Mouse (Mus musculus) stomach, embryonic 14.5 days (tissue): ENCODE measurements around the gene Pomp. TPM values are rescaled to one million over a fixed set of nuclear protein-coding genes. Genes with fewer than 3 reads are reported as not detected.

ENCODE experiments used
- ATAC-seq: fragments of 200-750 bp; cut with Nextera tagmentation; 2 replicates; pipeline ENCODE4 v1.8.0; 2017; ENCODE audit warnings: low read depth, moderate TSS enrichment; ENCODE audit not compliant: insufficient number of reproducible peaks, insufficient read depth, low FRiP score
- H3K27ac ChIP-seq: fragments of 300-500 bp; sonication (generic); 2 replicates; pipeline ENCODE4 v1.5.1; 2014; ENCODE audit warnings: mild to moderate bottlenecking, low read length, moderate library complexity, mixed read lengths
- H3K27me3 ChIP-seq: fragments of 300-500 bp; sonication (generic); 2 replicates; pipeline ENCODE4 v1.6.1; 2014; ENCODE audit warnings: low read length, control low read depth, mixed read lengths; ENCODE audit not compliant: control insufficient read depth, insufficient read depth
- H3K36me3 ChIP-seq: fragments of 300-500 bp; sonication (generic); 2 replicates; pipeline ENCODE4 v1.6.1; 2014; ENCODE audit warnings: mild to moderate bottlenecking, control low read depth, low read length, moderate library complexity, mixed read lengths; ENCODE audit not compliant: control insufficient read depth, insufficient read depth
- H3K4me1 ChIP-seq: fragments of 300-500 bp; sonication (generic); 2 replicates; pipeline ENCODE4 v1.6.1; 2014; ENCODE audit warnings: low read length, control low read depth, mixed read lengths; ENCODE audit not compliant: control insufficient read depth, insufficient read depth
- H3K4me2 ChIP-seq: fragments of 300-500 bp; sonication (generic); replicated peaks from 2 replicates; pipeline ENCODE4 v1.6.1; 2014; ENCODE audit warnings: low read depth, low read length, control low read depth
- H3K4me3 ChIP-seq: fragments of 300-500 bp; sonication (generic); 2 replicates; pipeline ENCODE4 v1.5.1; 2014; ENCODE audit warnings: low read depth, low read length, control low read depth
- H3K9ac ChIP-seq: fragments of 300-500 bp; sonication (generic); replicated peaks from 2 replicates; pipeline ENCODE4 v1.6.1; 2014; ENCODE audit warnings: low read depth, mild to moderate bottlenecking, control low read depth, low read length, moderate library complexity, mixed read lengths
- H3K9me3 ChIP-seq: fragments of 300-500 bp; sonication (generic); 2 replicates; pipeline ENCODE4 v1.6.1; 2016; ENCODE audit warnings: low read depth, low read length, control low read depth; ENCODE audit not compliant: control insufficient read depth
- WGBS: fragments of 180-500 bp; shearing (Covaris S2); extraction: QIAGEN DNeasy Blood & Tissue Kit; methylation state at CpG from one replicate; pipeline ENCODE4 v1.1.7; 2014; 5-methylcytosine and 5-hydroxymethylcytosine counted together
- polyA plus RNA-seq: library from polyadenylated mRNA; unstranded; fragments of >200 nt; fragmentation: Nextera tagmentation; extraction: Ambion mirVana; gene quantifications from 2 replicates; pipeline ENCODE4 v1.2.1, GENCODE M21; 2014

Gene Pomp
- polyA plus RNA-seq, 1 experiment from 2014 or later: 445 TPM

DNA sequence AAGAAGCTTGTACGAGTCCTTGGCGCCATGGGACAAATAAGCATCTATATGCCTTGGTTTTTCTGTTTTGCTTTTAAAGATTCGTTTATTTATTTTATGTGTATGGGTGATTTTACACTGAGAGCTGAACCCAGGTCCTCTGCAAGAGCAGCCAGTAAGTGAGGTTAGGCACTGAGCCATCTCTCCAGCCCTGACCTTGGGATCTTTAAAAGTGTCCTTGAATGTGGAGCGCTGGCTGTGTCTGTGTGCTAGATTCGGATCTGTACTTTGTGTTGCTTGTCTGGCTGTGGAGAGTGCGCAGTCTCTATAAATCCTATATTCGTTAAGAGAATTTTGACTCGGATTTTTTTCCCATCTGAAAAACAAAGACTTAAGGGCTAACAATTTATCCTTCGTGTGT, 55.9 kb downstream of the Pomp start:
- ATAC-seq: no peak
- Histone ChIP-seq H3K27me3 (no peaks in the 10 kb centered on the region), H3K4me2 (no peak overlapping the region), H3K27ac (no peak overlapping the region), H3K4me3 (no peak overlapping the region), H3K4me1 (peaks cover 7% of the 10 kb centered on the region; the same call in 1 of the 2 replicates), H3K36me3 (no peaks in the 10 kb centered on the region), H3K9me3 (no peaks in the 10 kb centered on the region), H3K9ac (no peak overlapping the region)
- WGBS: 83% methylated on average over 9 of the region's 9 CpGs

DNA sequence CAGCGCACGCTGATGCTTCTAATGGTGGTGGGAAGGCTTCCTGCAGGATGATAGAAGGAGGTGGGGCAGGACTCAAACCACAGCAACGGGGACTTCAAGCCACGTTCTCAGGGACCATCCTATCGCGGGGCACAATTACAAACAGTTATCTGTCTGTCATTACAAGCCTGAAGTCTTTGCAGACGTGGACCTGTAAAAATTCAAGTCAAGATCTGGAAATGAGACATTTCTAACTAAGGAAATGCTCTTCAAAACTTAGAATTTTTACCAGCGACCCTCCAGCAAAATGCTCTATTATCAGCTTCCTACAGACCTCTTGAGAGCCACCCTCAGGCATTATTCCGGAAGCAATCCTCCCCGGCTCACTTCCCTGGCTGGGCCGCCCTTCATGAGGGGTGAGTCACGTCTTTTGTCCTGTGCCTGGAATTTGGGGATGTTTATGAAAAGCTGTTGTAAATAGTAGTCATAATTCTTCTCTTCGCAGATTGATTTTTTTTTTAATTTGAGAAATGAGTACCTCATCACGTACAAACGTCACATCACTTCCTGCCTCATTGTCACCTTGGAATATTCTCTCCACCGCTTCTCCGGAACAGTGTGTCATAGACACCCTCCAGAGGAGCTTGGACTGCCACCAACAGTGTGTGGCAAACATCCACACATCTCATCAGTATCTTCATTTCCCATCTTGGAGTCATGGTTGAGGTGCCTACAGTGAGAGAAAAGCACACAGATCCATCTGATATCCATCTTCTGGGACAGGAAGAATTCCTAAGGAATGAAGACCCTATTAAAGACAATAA, 58.0 kb downstream of the Pomp start:
- Histone ChIP-seq H3K9me3 (no peaks in the 10 kb centered on the region), H3K27ac (no peak overlapping the region), H3K4me3 (no peak overlapping the region), H3K4me2 (no peak overlapping the region), H3K27me3 (no peaks in the 10 kb centered on the region), H3K4me1 (peaks cover 6% of the 10 kb centered on the region; the same call in 1 of the 2 replicates), H3K36me3 (no peaks in the 10 kb centered on the region), H3K9ac (no peak overlapping the region)
- 70% methylated on average over 17 of the region's 17 CpGs for WGBS
- ATAC-seq: no peak

DNA sequence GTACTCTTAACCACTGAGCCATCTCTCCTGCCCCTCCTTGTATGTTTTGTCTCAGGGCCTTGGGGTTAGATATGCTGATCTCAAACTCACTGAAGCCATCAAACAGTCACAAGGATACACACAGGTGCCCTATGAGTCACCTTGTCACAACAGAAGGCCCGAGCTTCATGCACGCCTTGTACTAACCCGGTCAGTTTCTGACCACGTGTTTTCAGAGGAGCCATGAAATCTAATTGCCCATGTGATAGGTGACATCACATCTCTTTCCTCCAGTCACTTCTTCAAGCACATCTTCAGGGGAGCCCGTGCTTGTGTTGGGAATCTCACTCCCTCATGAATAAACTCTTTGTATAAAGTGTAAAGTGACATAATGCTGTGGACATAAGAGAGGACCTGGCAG, 64.4 kb downstream of the Pomp start:
- no peaks in the 10 kb centered on the region for H3K4me1 ChIP-seq
- WGBS: 80% methylated on average over 5 of the region's 5 CpGs
- H3K36me3 ChIP-seq: no peaks in the 10 kb centered on the region

More for the DNA sequence above, 64.4 kb downstream of the Pomp start:
- H3K4me2 ChIP-seq: no peak overlapping the region
- H3K27ac ChIP-seq: no peak overlapping the region
- ATAC-seq: no peak
- no peak overlapping the region for H3K9ac ChIP-seq
- H3K4me3 ChIP-seq: no peak overlapping the region
- no peaks in the 10 kb centered on the region for H3K9me3 ChIP-seq
- H3K27me3 ChIP-seq: no peaks in the 10 kb centered on the region

Other genes starting within 250 kb of the Pomp start
- gene Flt1, start 134.4 kb upstream of the Pomp start, polyA plus RNA-seq: 11.5 and 13.0 TPM in 2 replicates
- gene Slc46a3, start 34.4 kb downstream of the Pomp start, polyA plus RNA-seq: 3.1 and 4.4 TPM in 2 replicates
- 18.1 and 19.2 TPM in 2 replicates for gene Mtus2, start 96.9 kb downstream of the Pomp start, polyA plus RNA-seq